Mouse (Mus musculus) heart, postnatal 25 days (tissue): ENCODE results near the gene Mettl17. TPM values are rescaled to one million over a fixed set of nuclear protein-coding genes. Genes with fewer than 3 reads are reported as not detected.
"Not testable (repeated sequence)": the region's sequence is repeated elsewhere in the genome, so short reads cannot be mapped to it uniquely, and the experiment has no call there.

Source experiments
- DNase-seq: peaks from one replicate; pipeline ENCODE4 v3.0.0; 2022; ENCODE audit warnings: low spot score
- intact Hi-C: fragments of 180-260 bp; cut with DNase I; formaldehyde crosslinking; loops from one replicate; pipeline ENCODE4 v1.15.1; 2025
- microRNA-seq: library from miRNA; unstranded; fragments of <30 nt; microRNA quantifications from one replicate; pipeline ENCODE4 v1.2.0, GENCODE M21; 2022
- total RNA-seq, 2 experiments: library from RNA; stranded (reverse); gene quantifications; 2 replicates each; pipeline ENCODE4 v1.2.3; 2021

Mettl17 gene
- total RNA-seq, 2 experiments from 2014 or later: 19.8 to 20.9 TPM

- DNase-seq: no peak
- intact Hi-C loops: no loop called here
Observed at GRCm38 (mm10) chr14:51922571-51922865, 37.9 kb downstream of the Mettl17 start, which contains the start of gene Rnase13. Rnase13 (minus strand) TSS chr14:51922773.

GRCm38 (mm10) chr14:51922910-51923309 lies 38.3 kb downstream of the Mettl17 start:
- intact Hi-C loops: no loop called here
- no peak for DNase-seq

- intact Hi-C loops: no loop called here
- DNase-seq: no peak
Observed at GRCm38 (mm10) chr14:51923492-51923891, 38.9 kb downstream of the Mettl17 start.

GRCm38 (mm10) chr14:51926930-51927329 lies 42.3 kb downstream of the Mettl17 start:
- intact Hi-C loops, DNase-seq: not testable (repeated sequence)

GRCm38 (mm10) chr14:51929309-51929943 lies 44.8 kb downstream of the Mettl17 start:
- peak; percentile 77 for DNase-seq
- intact Hi-C loops: no loop called here

- no peak for DNase-seq
- intact Hi-C loops: loop anchor here (5.0 to 10.0 kb wide), 2 partner anchors 45 to 77 kb away; partner anchors contain the start of gene Mettl17
Observed at GRCm38 (mm10) chr14:51929968-51930367, 45.3 kb downstream of the Mettl17 start.

GRCm38 (mm10) chr14:51930824-51931223 lies 46.2 kb downstream of the Mettl17 start:
- intact Hi-C loops: loop anchor here (1.0 to 10.0 kb wide), 3 partner anchors 29 to 76 kb away; partner anchors contain the start of gene Mettl17
- peak; percentile 37 for DNase-seq

GRCm38 (mm10) chr14:51932092-51933020 lies 47.7 kb downstream of the Mettl17 start:
- DNase-seq: no peak

GRCm38 (mm10) chr14:51939005-51939404 lies 54.4 kb downstream of the Mettl17 start:
- intact Hi-C loops: loop anchor here (10.0 kb wide), 1 partner anchor 54 kb away; the partner anchor contains the start of gene Mettl17
- no peak for DNase-seq

More at GRCm38 (mm10) chr14:51932092-51933020, 47.7 kb downstream of the Mettl17 start:
- intact Hi-C loops: loop anchor here (5.0 to 10.0 kb wide), 2 partner anchors 48 to 75 kb away; partner anchors contain the start of gene Mettl17

GRCm38 (mm10) chr14:51940944-51941560 lies 56.4 kb downstream of the Mettl17 start:
- intact Hi-C loops: loop anchor here (2.0 kb wide), 1 partner anchor 44 kb away; the partner anchor contains the start of gene Arhgef40
- DNase-seq: no peak

GRCm38 (mm10) chr14:51941577-51941976 lies 56.9 kb downstream of the Mettl17 start:
- intact Hi-C loops: loop anchor here (2.0 kb wide), 1 partner anchor 43 kb away; the partner anchor contains the start of gene Arhgef40
- no peak for DNase-seq

GRCm38 (mm10) chr14:51942236-51942635 lies 57.6 kb downstream of the Mettl17 start:
- DNase-seq: no peak
- intact Hi-C loops: no loop called here

Small RNA genes lying within 50 kb of the gene (microRNA-seq; reads per million reads assigned to microRNA genes)
- not detected for gene Gm27375

Other genes starting within 250 kb of the Mettl17 start
- not detected for gene Gm4181, start 249.2 kb upstream of the Mettl17 start, total RNA-seq
- not detected for gene Gm17079, start 189.4 kb upstream of the Mettl17 start, total RNA-seq
- not detected for gene Gm5800, start 167.7 kb upstream of the Mettl17 start, total RNA-seq
- not detected for gene Ang4, start 111.3 kb upstream of the Mettl17 start, total RNA-seq
- gene AY358078, start 84.8 kb upstream of the Mettl17 start, total RNA-seq: not detected
- not detected for gene Ear6, start 31.1 kb upstream of the Mettl17 start, total RNA-seq
- under 1 TPM in 1 of 2 experiments, not detected in 1; 0.36 TPM for gene Slc39a2, start 8.0 kb downstream of the Mettl17 start, total RNA-seq
- 1,000 to 10,000 TPM; 1,299 to 1,387 TPM for gene Ndrg2, start 29.3 kb downstream of the Mettl17 start, total RNA-seq
- gene Tppp2, start 33.6 kb downstream of the Mettl17 start, total RNA-seq: not detected
- not detected for gene Rnase13, start 37.9 kb downstream of the Mettl17 start, total RNA-seq
- 10 to 100 TPM; 31.2 to 41.2 TPM for gene Arhgef40, start 99.9 kb downstream of the Mettl17 start, total RNA-seq
- gene Tmem253, start 130.8 kb downstream of the Mettl17 start, total RNA-seq: 1 to 10 TPM; 3.3 to 3.9 TPM
- gene Zfp219, start 135.9 kb downstream of the Mettl17 start, total RNA-seq: 10 to 100 TPM; 24.8 to 29.0 TPM
- gene Olfr221, start 157.6 kb downstream of the Mettl17 start, total RNA-seq: not detected
- gene Hnrnpc, start 219.2 kb downstream of the Mettl17 start, total RNA-seq: 100 to 1,000 TPM; 132 to 147 TPM
- gene Rpgrip1, start 225.9 kb downstream of the Mettl17 start, total RNA-seq: not detected